Mouse (Mus musculus) midbrain, embryonic 10.5 days (tissue): ENCODE measurements at regions not wholly inside any gene's neighbourhood (a gene's known extent, or its start where the extent isn't known, plus 50 kb on each side); places are given as distances from the start of the nearest gene placed in this dataset.

ENCODE experiments used
- DNase-seq: peaks from one replicate; pipeline ENCODE4 v3.0.0-alpha.2; 2017; ENCODE audit warnings: low spot score
- H3K27ac ChIP-seq: fragments of 300-500 bp; sonication (generic); replicated peaks from 2 replicates; pipeline ENCODE4 v1.5.1; 2016; ENCODE audit warnings: mild to moderate bottlenecking
- H3K27me3 ChIP-seq: fragments of 300-500 bp; sonication (generic); 2 replicates; pipeline ENCODE4 v1.6.1; 2016; ENCODE audit warnings: low read depth, mild to moderate bottlenecking; ENCODE audit not compliant: poor library complexity, severe bottlenecking
- H3K36me3 ChIP-seq: fragments of 300-500 bp; sonication (generic); 2 replicates; pipeline ENCODE4 v1.6.1; 2016; ENCODE audit warnings: mild to moderate bottlenecking, moderate library complexity
- H3K4me1 ChIP-seq: fragments of 300-500 bp; sonication (generic); 2 replicates; pipeline ENCODE4 v1.6.1; 2016
- H3K4me3 ChIP-seq: fragments of 300-500 bp; sonication (generic); 2 replicates; pipeline ENCODE4 v1.5.1; 2016; ENCODE audit warnings: mild to moderate bottlenecking, moderate library complexity
- H3K9me3 ChIP-seq: fragments of 300-500 bp; sonication (generic); replicated peaks from 2 replicates; pipeline ENCODE4 v1.6.1; 2016; ENCODE audit warnings: mild to moderate bottlenecking
- WGBS: fragments of 180-500 bp; shearing (Covaris S2); methylation state at CpG from one replicate; pipeline ENCODE4 v1.1.7; 2016; 5-methylcytosine and 5-hydroxymethylcytosine counted together

- no peaks in the 10 kb centered on the region for H3K36me3 ChIP-seq
- no peak for DNase-seq
- no peaks in the 10 kb centered on the region for H3K9me3 ChIP-seq
- no peak overlapping the region for H3K4me3 ChIP-seq
- WGBS: 94% methylated on average over 2 of the region's 2 CpGs
- no peaks in the 10 kb centered on the region for H3K4me1 ChIP-seq
- H3K27me3 ChIP-seq: peaks cover 6% of the 10 kb centered on the region; the same call in 1 of the 2 replicates
- no peak overlapping the region for H3K27ac ChIP-seq
These were observed 140.1 kb upstream of the 4933402D24Rik start for GRCm38 (mm10) chr1:63909191-63909590.

GRCm38 (mm10) chr1:63903620-63904019 is 134.6 kb upstream of the 4933402D24Rik start:
- H3K27me3 ChIP-seq: peaks cover 29% of the 10 kb centered on the region
- no peak overlapping the region for H3K4me3 ChIP-seq
- no peak for DNase-seq
- H3K4me1 ChIP-seq: peaks cover 17% of the 10 kb centered on the region
- H3K9me3 ChIP-seq: no peaks in the 10 kb centered on the region
- WGBS: 95% methylated on average over 4 of the region's 4 CpGs
- H3K36me3 ChIP-seq: no peaks in the 10 kb centered on the region
- H3K27ac ChIP-seq: no peak overlapping the region

- Histone ChIP-seq H3K9me3 (no peaks in the 10 kb centered on the region), H3K36me3 (no peaks in the 10 kb centered on the region), H3K4me3 (no peak overlapping the region), H3K27ac (no peak overlapping the region), H3K27me3 (peaks cover 33% of the 10 kb centered on the region), H3K4me1 (peaks cover 17% of the 10 kb centered on the region)
- WGBS: 79% methylated on average over 3 of the region's 3 CpGs
- DNase-seq: no peak
These were observed 134.1 kb upstream of the 4933402D24Rik start for GRCm38 (mm10) chr1:63903201-63903600.

GRCm38 (mm10) chr1:63902391-63902790 is 133.3 kb upstream of the 4933402D24Rik start:
- no peaks in the 10 kb centered on the region for H3K36me3 ChIP-seq
- no peak for DNase-seq

GRCm38 (mm10) chr1:63899631-63900577 is 130.8 kb upstream of the 4933402D24Rik start:
- H3K9me3 ChIP-seq: no peaks in the 10 kb centered on the region
- no peak for DNase-seq
- H3K27me3 ChIP-seq: peaks cover 39% of the 10 kb centered on the region
- peaks cover 17% of the 10 kb centered on the region for H3K4me1 ChIP-seq
- WGBS: 63% methylated on average over 10 of the region's 10 CpGs
- no peaks in the 10 kb centered on the region for H3K36me3 ChIP-seq
- H3K27ac ChIP-seq: no peak overlapping the region
- H3K4me3 ChIP-seq: no peak overlapping the region

More at GRCm38 (mm10) chr1:63902391-63902790, 133.3 kb upstream of the 4933402D24Rik start:
- Histone ChIP-seq H3K27me3 (peaks cover 37% of the 10 kb centered on the region), H3K27ac (no peak overlapping the region), H3K4me1 (peaks cover 17% of the 10 kb centered on the region), H3K4me3 (no peak overlapping the region), H3K9me3 (no peaks in the 10 kb centered on the region)
- WGBS: 85% methylated on average over 1 of the region's 1 CpGs

GRCm38 (mm10) chr1:63898766-63899165 is 129.7 kb upstream of the 4933402D24Rik start:
- Histone ChIP-seq H3K27me3 (peaks cover 35% of the 10 kb centered on the region), H3K27ac (no peak overlapping the region), H3K4me1 (peaks cover 17% of the 10 kb centered on the region), H3K9me3 (no peaks in the 10 kb centered on the region), H3K36me3 (no peaks in the 10 kb centered on the region), H3K4me3 (no peak overlapping the region)
- 91% methylated on average over 2 of the region's 2 CpGs for WGBS
- DNase-seq: no peak

GRCm38 (mm10) chr1:63897556-63897955 is 128.5 kb upstream of the 4933402D24Rik start:
- H3K4me3 ChIP-seq: no peak overlapping the region
- 82% methylated on average over 2 of the region's 2 CpGs for WGBS

GRCm38 (mm10) chr1:63879570-63879969 is 110.5 kb upstream of the 4933402D24Rik start:
- H3K9me3 ChIP-seq: no peaks in the 10 kb centered on the region
- no peaks in the 10 kb centered on the region for H3K27me3 ChIP-seq
- no peaks in the 10 kb centered on the region for H3K4me1 ChIP-seq
- H3K36me3 ChIP-seq: no peaks in the 10 kb centered on the region
- no peak for DNase-seq
- WGBS: 87% methylated on average over 3 of the region's 3 CpGs
- no peak overlapping the region for H3K4me3 ChIP-seq
- no peak overlapping the region for H3K27ac ChIP-seq

More at GRCm38 (mm10) chr1:63897556-63897955, 128.5 kb upstream of the 4933402D24Rik start:
- Histone ChIP-seq H3K27me3 (peaks cover 34% of the 10 kb centered on the region), H3K4me1 (peaks cover 17% of the 10 kb centered on the region), H3K27ac (no peak overlapping the region), H3K36me3 (no peaks in the 10 kb centered on the region), H3K9me3 (no peaks in the 10 kb centered on the region)
- DNase-seq: no peak

- no peak for DNase-seq
- H3K27ac ChIP-seq: no peak overlapping the region
- no peak overlapping the region for H3K4me3 ChIP-seq
- 93% methylated on average over 5 of the region's 5 CpGs for WGBS
- H3K27me3 ChIP-seq: no peaks in the 10 kb centered on the region
- H3K36me3 ChIP-seq: no peaks in the 10 kb centered on the region
- H3K9me3 ChIP-seq: no peaks in the 10 kb centered on the region
- H3K4me1 ChIP-seq: no peaks in the 10 kb centered on the region
These were observed 107.7 kb upstream of the 4933402D24Rik start for GRCm38 (mm10) chr1:63876589-63877251.

- no peaks in the 10 kb centered on the region for H3K27me3 ChIP-seq
- no peaks in the 10 kb centered on the region for H3K36me3 ChIP-seq
- no peak overlapping the region for H3K4me3 ChIP-seq
- no peaks in the 10 kb centered on the region for H3K9me3 ChIP-seq
- 72% methylated on average over 3 of the region's 3 CpGs for WGBS
- H3K4me1 ChIP-seq: no peaks in the 10 kb centered on the region
- DNase-seq: no peak
- H3K27ac ChIP-seq: no peak overlapping the region
These were observed 106.4 kb upstream of the 4933402D24Rik start for GRCm38 (mm10) chr1:63875297-63875962.

- H3K9me3 ChIP-seq: no peaks in the 10 kb centered on the region
- 94% methylated on average over 6 of the region's 6 CpGs for WGBS
- H3K4me3 ChIP-seq: no peak overlapping the region
- no peaks in the 10 kb centered on the region for H3K36me3 ChIP-seq
- DNase-seq: no peak
- no peaks in the 10 kb centered on the region for H3K4me1 ChIP-seq
- no peaks in the 10 kb centered on the region for H3K27me3 ChIP-seq
- no peak overlapping the region for H3K27ac ChIP-seq
These were observed 102.8 kb upstream of the 4933402D24Rik start for GRCm38 (mm10) chr1:63871831-63872230.

- H3K4me1 ChIP-seq: no peaks in the 10 kb centered on the region
- no peak overlapping the region for H3K4me3 ChIP-seq
- DNase-seq: no peak
- WGBS: 84% methylated on average over 2 of the region's 2 CpGs
- H3K36me3 ChIP-seq: no peaks in the 10 kb centered on the region
- H3K27me3 ChIP-seq: no peaks in the 10 kb centered on the region
- H3K27ac ChIP-seq: no peak overlapping the region
- no peaks in the 10 kb centered on the region for H3K9me3 ChIP-seq
These were observed 100.3 kb upstream of the 4933402D24Rik start for GRCm38 (mm10) chr1:63869342-63869741.
